In genomic region chr8:84980622-84981358, GRCm38 (mm10) we compare ENCODE assay signal across 8 mouse cellular contexts. TPM values are rescaled to one million over a fixed set of nuclear protein-coding genes. Genes with fewer than 3 reads are reported as not detected.
DNase-seq lines count a peak whose midpoint lies in the region; ATAC-seq lines count a peak whose summit lies in the region.

No protein-coding gene starts in this region.

- H3K4me1 ChIP-seq in intestine, embryonic 15.5 days (replicated peaks) = peaks cover 79% of the 10 kb centered on the region
- H3K4me1 ChIP-seq in liver, embryonic 13.5 days (replicated peaks) = peaks cover 99% of the 10 kb centered on the region
- peaks cover 71% of the 10 kb centered on the region for H3K4me1 ChIP-seq in neural tube, embryonic 15.5 days

- H3K9ac ChIP-seq in intestine, embryonic 15.5 days = 0 out of 2 replicates have a peak overlapping the region, but pooled peaks have one; percentile 18
- H3K9ac ChIP-seq in liver, embryonic 13.5 days = peak overlapping the region; percentile 96; the same call in 1 of the 2 replicates
- H3K9ac ChIP-seq in neural tube, embryonic 15.5 days (replicated peaks) = no peak overlapping the region

- intact Hi-C loops in left cerebral cortex, postnatal 10 days (cut with DNase I) = no loop called here
- intact Hi-C loops in left cerebral cortex, postnatal 36 days (cut with DNase I) = no loop called here

- no peaks in the 10 kb centered on the region for H3K9me3 ChIP-seq in intestine, embryonic 15.5 days
- no peaks in the 10 kb centered on the region for H3K9me3 ChIP-seq in liver, embryonic 13.5 days (replicated peaks)
- no peaks in the 10 kb centered on the region for H3K9me3 ChIP-seq in neural tube, embryonic 15.5 days (replicated peaks)

- peak; percentile 71 to 92 for DNase-seq in left cerebral cortex, postnatal 10 days (ENCODE audit: extremely low spot score in 1 of 2, low spot score in 2 of 2)
- no peak for DNase-seq in left cerebral cortex, postnatal 36 days (ENCODE audit: low spot score in 2 of 2)
- peak; percentile 88 for DNase-seq in adrenal gland, postnatal 25 days
- peak; percentile 57 for DNase-seq in gastrocnemius, postnatal 25 days
- no peak for DNase-seq in liver, embryonic 13.5 days
- no peak for DNase-seq in frontal cortex, postnatal 25 days (ENCODE audit: low spot score in 2 of 2)

- H3K27ac ChIP-seq in intestine, embryonic 15.5 days = peak overlapping the region; percentile 90
- peak overlapping the region; percentile 99 for H3K27ac ChIP-seq in liver, embryonic 13.5 days
- peak overlapping the region; percentile 45; the same call in 1 of the 2 replicates for H3K27ac ChIP-seq in neural tube, embryonic 15.5 days (replicated peaks)

- no peaks in the 10 kb centered on the region for H3K27me3 ChIP-seq in intestine, embryonic 15.5 days (replicated peaks)
- H3K27me3 ChIP-seq in liver, embryonic 13.5 days = no peaks in the 10 kb centered on the region
- peaks cover 10% of the 10 kb centered on the region for H3K27me3 ChIP-seq in neural tube, embryonic 15.5 days (replicated peaks)

- 25% methylated on average over 11 of the region's 11 CpGs for WGBS in intestine, embryonic 15.5 days
- 50% methylated on average over 11 of the region's 11 CpGs for WGBS in liver, embryonic 13.5 days (ENCODE audit: insufficient replicate concordance)
- 31% methylated on average over 11 of the region's 11 CpGs for WGBS in neural tube, embryonic 15.5 days

- ATAC-seq in intestine, embryonic 15.5 days = no peak
- no peak for ATAC-seq in liver, embryonic 13.5 days (ENCODE audit: low read depth)
- ATAC-seq in neural tube, embryonic 15.5 days (ENCODE audit: low FRiP score) = no peak

- H3K4me3 ChIP-seq in intestine, embryonic 15.5 days (replicated peaks) = peak overlapping the region; percentile 37; the same call in 1 of the 2 replicates
- H3K4me3 ChIP-seq in liver, embryonic 13.5 days (replicated peaks) = peak overlapping the region; percentile 76; the same call in 1 of the 2 replicates
- no peak overlapping the region for H3K4me3 ChIP-seq in neural tube, embryonic 15.5 days (replicated peaks)

- no peaks in the 10 kb centered on the region for H3K36me3 ChIP-seq in intestine, embryonic 15.5 days
- no peaks in the 10 kb centered on the region for H3K36me3 ChIP-seq in liver, embryonic 13.5 days
- H3K36me3 ChIP-seq in neural tube, embryonic 15.5 days = no peaks in the 10 kb centered on the region

- H3K4me2 ChIP-seq in intestine, embryonic 15.5 days (replicated peaks) = peak overlapping the region; percentile 89
- H3K4me2 ChIP-seq in liver, embryonic 13.5 days = peak overlapping the region; percentile 99
- H3K4me2 ChIP-seq in neural tube, embryonic 15.5 days = peak overlapping the region; percentile 99

RNA-seq across cellular contexts. Expression of gene Junb, which starts 2.3 kb away (rescaled TPM):
- 10 to 100 TPM; 29.9 to 33.0 TPM for total RNA-seq in left cerebral cortex, postnatal 10 days (2021)
- total RNA-seq in left cerebral cortex, postnatal 36 days (2021) = 100 to 1,000 TPM in 1 of 2 experiments, 10 to 100 TPM in 1; 43.2 to 133 TPM
- 32.8 and 33.2 TPM in 2 replicates for total RNA-seq in adrenal gland, postnatal 25 days (2021)
- total RNA-seq in gastrocnemius, postnatal 25 days (2021) = 1 to 10 TPM; 5.1 to 6.9 TPM
- polyA plus RNA-seq in intestine, embryonic 15.5 days (2015; fragmentation: Nextera tagmentation; extraction: Ambion mirVana) = 28.4 and 30.7 TPM in 2 replicates
- polyA plus RNA-seq in liver, embryonic 13.5 days (2015; fragmentation: Nextera tagmentation; extraction: Ambion mirVana) = 12.2 and 15.3 TPM in 2 replicates
- 9.4 and 15.1 TPM in 2 replicates for polyA plus RNA-seq in neural tube, embryonic 15.5 days (2015; fragmentation: Nextera tagmentation; extraction: Ambion mirVana)

RNA-seq across cellular contexts. Expression of gene Hook2, which starts 9.6 kb away (rescaled TPM):
- total RNA-seq in left cerebral cortex, postnatal 10 days (2021) = 10 to 100 TPM; 13.4 to 13.9 TPM
- total RNA-seq in left cerebral cortex, postnatal 36 days (2021) = 10 to 100 TPM in 1 of 2 experiments, 1 to 10 TPM in 1; 8.2 to 10.0 TPM
- 7.7 and 10.8 TPM in 2 replicates for total RNA-seq in adrenal gland, postnatal 25 days (2021)
- 1 to 10 TPM; 1.1 to 1.3 TPM for total RNA-seq in gastrocnemius, postnatal 25 days (2021)
- polyA plus RNA-seq in intestine, embryonic 15.5 days (2015; fragmentation: Nextera tagmentation; extraction: Ambion mirVana) = 68.7 and 75.8 TPM in 2 replicates
- polyA plus RNA-seq in liver, embryonic 13.5 days (2015; fragmentation: Nextera tagmentation; extraction: Ambion mirVana) = 7.2 and 7.4 TPM in 2 replicates
- 33.9 and 37.2 TPM in 2 replicates for polyA plus RNA-seq in neural tube, embryonic 15.5 days (2015; fragmentation: Nextera tagmentation; extraction: Ambion mirVana)

RNA-seq across cellular contexts. Expression of gene Rnaseh2a, which starts 11.2 kb away (rescaled TPM):
- 10 to 100 TPM; 41.0 to 44.2 TPM for total RNA-seq in left cerebral cortex, postnatal 10 days (2021)
- 10 to 100 TPM; 41.2 to 55.4 TPM for total RNA-seq in left cerebral cortex, postnatal 36 days (2021)
- 101 and 159 TPM in 2 replicates for total RNA-seq in adrenal gland, postnatal 25 days (2021)
- 10 to 100 TPM; 22.2 to 24.7 TPM for total RNA-seq in gastrocnemius, postnatal 25 days (2021)
- polyA plus RNA-seq in intestine, embryonic 15.5 days (2015; fragmentation: Nextera tagmentation; extraction: Ambion mirVana) = 116 and 117 TPM in 2 replicates
- polyA plus RNA-seq in liver, embryonic 13.5 days (2015; fragmentation: Nextera tagmentation; extraction: Ambion mirVana) = 130 TPM in 2 replicates
- 55.0 and 81.5 TPM in 2 replicates for polyA plus RNA-seq in neural tube, embryonic 15.5 days (2015; fragmentation: Nextera tagmentation; extraction: Ambion mirVana)

RNA-seq across cellular contexts. Expression of gene Prdx2, which starts 11.4 kb away (rescaled TPM):
- 100 to 1,000 TPM; 507 to 518 TPM for total RNA-seq in left cerebral cortex, postnatal 10 days (2021)
- 100 to 1,000 TPM; 324 to 340 TPM for total RNA-seq in left cerebral cortex, postnatal 36 days (2021)
- total RNA-seq in adrenal gland, postnatal 25 days (2021) = 496 and 624 TPM in 2 replicates
- 100 to 1,000 TPM; 192 to 200 TPM for total RNA-seq in gastrocnemius, postnatal 25 days (2021)
- polyA plus RNA-seq in intestine, embryonic 15.5 days (2015; fragmentation: Nextera tagmentation; extraction: Ambion mirVana) = 581 and 615 TPM in 2 replicates
- 1,982 and 2,114 TPM in 2 replicates for polyA plus RNA-seq in liver, embryonic 13.5 days (2015; fragmentation: Nextera tagmentation; extraction: Ambion mirVana)
- polyA plus RNA-seq in neural tube, embryonic 15.5 days (2015; fragmentation: Nextera tagmentation; extraction: Ambion mirVana) = 930 and 1,070 TPM in 2 replicates

RNA-seq across cellular contexts. Expression of gene Gm49661, which starts 11.6 kb away (rescaled TPM):
- not detected for total RNA-seq in left cerebral cortex, postnatal 10 days (2021)
- 1 to 10 TPM in 1 of 2 experiments, not detected in 1; 1.6 TPM for total RNA-seq in left cerebral cortex, postnatal 36 days (2021)
- total RNA-seq in adrenal gland, postnatal 25 days (2021) = 4.4 TPM in 1 of 2 replicates, not detected in the other
- not detected for total RNA-seq in gastrocnemius, postnatal 25 days (2021)
- polyA plus RNA-seq in intestine, embryonic 15.5 days (2015; fragmentation: Nextera tagmentation; extraction: Ambion mirVana) = not detected in 2 replicates
- not detected in 2 replicates for polyA plus RNA-seq in liver, embryonic 13.5 days (2015; fragmentation: Nextera tagmentation; extraction: Ambion mirVana)
- polyA plus RNA-seq in neural tube, embryonic 15.5 days (2015; fragmentation: Nextera tagmentation; extraction: Ambion mirVana) = not detected in 2 replicates

Comparison
In these comparisons a context has a peak if more than half of its experiments do, and no peak if none do; other contexts are left out.
1. DNase-seq: peak in left cerebral cortex, postnatal 10 days (2 of 2), adrenal gland, postnatal 25 days (single experiment) and gastrocnemius, postnatal 25 days (single experiment); none in left cerebral cortex, postnatal 36 days (0 of 2), liver, embryonic 13.5 days (single experiment) and frontal cortex, postnatal 25 days (0 of 2).
2. H3K27ac ChIP-seq: peak in every context shown above with its lines; median percentile 99 in liver, embryonic 13.5 days; 90 in intestine, embryonic 15.5 days; 45 in neural tube, embryonic 15.5 days.
3. Peak in every context shown above with its lines, with median percentiles within 50 percentile points of each other: H3K4me2 ChIP-seq.